Mouse (Mus musculus): ENCODE measurements around the gene Fbxo41. TPM values are rescaled to one million over a fixed set of nuclear protein-coding genes. Genes with fewer than 3 reads are reported as not detected.

The Fbxo41 gene
- polyA plus RNA-seq, 1 experiment from 2014 or later: 10.1 TPM

GRCm38 (mm10) chr6:85513531-85513910, 10.7 kb upstream of the Fbxo41 start, which contains the start of gene Egr4:
Gene Egr4, minus strand, starts transcription at chr6:85513589.
- Histone ChIP-seq H3K9me3 (ENCODE audit: control insufficient read depth, low read length) (no peaks in the 10 kb centered on the region), H3K27ac (replicated peaks; ENCODE audit: low read depth, low read length) (no peak within 1 kb of the TSS), H3K27me3 (ENCODE audit: control insufficient read depth, insufficient read depth, low read length) (peaks cover 75% of the 10 kb centered on the region), H3K4me3 (replicated peaks; ENCODE audit: low read depth, low read length) (peak within 1 kb of the TSS; percentile 41), H3K9ac (replicated peaks; ENCODE audit: low read length) (peak within 1 kb of the TSS; percentile 36; the same call in 1 of the 2 replicates), H3K4me1 (ENCODE audit: control insufficient read depth, insufficient read depth, low read length) (peaks cover 21% of the 10 kb centered on the region), H3K36me3 (ENCODE audit: control insufficient read depth, insufficient read depth, low read length) (no peaks in the 10 kb centered on the region), H3K4me2 (ENCODE audit: low read length) (peak within 1 kb of the TSS; percentile 79)
- under 1% methylated on average over 38 of the region's 38 CpGs for WGBS
- DNase-seq (peak; percentile 82), ATAC-seq (ENCODE audit: low FRiP score, low TSS enrichment) (peak; percentile 44; the same call in 1 of the 2 replicates)

- Histone ChIP-seq H3K4me3 (replicated peaks; ENCODE audit: low read depth, low read length) (peak overlapping the region; percentile 41), H3K27me3 (ENCODE audit: control insufficient read depth, insufficient read depth, low read length) (peaks cover 75% of the 10 kb centered on the region), H3K4me1 (ENCODE audit: control insufficient read depth, insufficient read depth, low read length) (peaks cover 14% of the 10 kb centered on the region), H3K4me2 (ENCODE audit: low read length) (peak overlapping the region; percentile 79), H3K27ac (replicated peaks; ENCODE audit: low read depth, low read length) (no peak overlapping the region), H3K9ac (replicated peaks; ENCODE audit: low read length) (peak overlapping the region; percentile 36; the same call in 1 of the 2 replicates), H3K36me3 (ENCODE audit: control insufficient read depth, insufficient read depth, low read length) (no peaks in the 10 kb centered on the region), H3K9me3 (ENCODE audit: control insufficient read depth, low read length) (no peaks in the 10 kb centered on the region)
- peak; percentile 55 for DNase-seq
- WGBS: under 1% methylated on average over 88 of the region's 90 CpGs
- peak; percentile 28; the same call in 1 of the 2 replicates for ATAC-seq (ENCODE audit: low FRiP score, low TSS enrichment)
These were observed 10.1 kb upstream of the Fbxo41 start for GRCm38 (mm10) chr6:85512577-85513530.

DNA sequence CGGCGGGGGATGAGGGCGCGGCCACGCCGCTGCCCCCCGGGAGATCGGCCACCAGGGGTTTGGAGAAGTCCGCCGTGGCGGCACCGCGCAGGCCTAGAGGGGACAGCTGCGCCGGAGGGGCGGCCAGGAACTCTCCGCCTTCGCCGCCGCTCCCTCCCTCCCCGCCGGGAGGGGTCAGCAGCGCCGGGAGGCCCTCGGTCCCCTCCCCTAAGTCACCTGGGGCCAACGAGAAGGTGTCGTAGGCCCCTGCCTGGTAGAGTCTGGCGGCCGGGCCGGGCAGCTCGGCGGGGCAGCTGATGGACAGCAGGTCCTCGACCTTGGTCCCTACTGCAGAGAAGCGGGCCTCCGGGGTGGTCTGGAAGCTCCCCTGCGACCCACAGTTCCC, 9.3 kb upstream of the Fbxo41 start:
- no peak overlapping the region; the same call in 1 of the 2 replicates for H3K9ac ChIP-seq (replicated peaks; ENCODE audit: low read length)
- no peaks in the 10 kb centered on the region for H3K9me3 ChIP-seq (ENCODE audit: control insufficient read depth, low read length)
- peaks cover 75% of the 10 kb centered on the region for H3K27me3 ChIP-seq (ENCODE audit: control insufficient read depth, insufficient read depth, low read length)
- H3K27ac ChIP-seq (replicated peaks; ENCODE audit: low read depth, low read length): no peak overlapping the region
- peak overlapping the region; percentile 79 for H3K4me2 ChIP-seq (ENCODE audit: low read length)
- peak overlapping the region; percentile 35 for H3K4me3 ChIP-seq (replicated peaks; ENCODE audit: low read depth, low read length)
- DNase-seq (no peak), ATAC-seq (ENCODE audit: low FRiP score, low TSS enrichment) (no peak)
- H3K36me3 ChIP-seq (ENCODE audit: control insufficient read depth, insufficient read depth, low read length): no peaks in the 10 kb centered on the region
- 0 out of 2 replicates have a peak, but pooled peaks cover 10% of the 10 kb centered on the region for H3K4me1 ChIP-seq (ENCODE audit: control insufficient read depth, insufficient read depth, low read length)
- 1% methylated on average over 35 of the region's 36 CpGs for WGBS

DNA sequence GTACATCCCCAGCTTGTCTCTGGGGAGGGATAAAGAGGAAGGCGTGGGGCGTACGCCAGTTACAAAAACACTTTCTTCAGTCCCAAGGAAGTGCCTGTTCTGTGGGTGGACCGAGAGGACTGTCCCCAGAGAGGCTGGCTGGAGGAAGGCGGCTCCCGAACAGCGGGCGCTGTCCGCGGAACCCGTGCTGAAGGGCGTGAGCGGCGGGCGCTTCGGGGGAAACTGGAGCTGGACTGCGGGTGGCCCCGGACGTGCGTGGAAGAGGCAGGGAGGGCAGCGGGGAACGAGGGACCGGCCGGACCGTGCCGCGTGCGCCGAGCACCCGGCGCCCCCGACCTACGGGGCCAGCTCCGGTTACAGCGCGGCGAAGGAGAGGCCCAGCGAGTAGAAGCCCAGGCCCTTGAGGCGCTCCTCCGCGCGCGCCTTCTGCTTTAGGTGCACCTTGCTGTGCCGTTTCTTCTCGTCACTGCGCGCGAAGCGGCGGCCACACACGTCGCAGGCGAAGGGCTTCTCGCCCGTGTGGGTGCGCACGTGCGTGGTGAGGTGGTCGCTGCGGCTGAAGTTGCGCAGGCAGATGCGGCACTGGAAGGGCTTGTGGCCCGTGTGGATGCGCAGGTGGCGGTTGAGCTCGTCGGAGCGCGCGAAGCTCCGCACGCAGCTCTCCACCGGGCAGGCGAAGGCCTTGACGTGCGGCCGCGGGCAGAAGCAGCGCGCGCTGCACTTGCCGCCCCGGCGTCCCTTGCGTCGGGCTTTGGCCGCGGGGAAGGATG, 8.7 kb upstream of the Fbxo41 start:
- ATAC-seq (ENCODE audit: low FRiP score, low TSS enrichment) (no peak; the same call in 1 of the 2 replicates), DNase-seq (peak; percentile 53)
- peak overlapping the region; percentile 35 for H3K4me3 ChIP-seq (replicated peaks; ENCODE audit: low read depth, low read length)
- WGBS: under 1% methylated on average over 88 of the region's 88 CpGs
- H3K27ac ChIP-seq (replicated peaks; ENCODE audit: low read depth, low read length): no peak overlapping the region
- 0 out of 2 replicates have a peak, but pooled peaks cover 10% of the 10 kb centered on the region for H3K4me1 ChIP-seq (ENCODE audit: control insufficient read depth, insufficient read depth, low read length)
- no peak overlapping the region; the same call in 1 of the 2 replicates for H3K9ac ChIP-seq (replicated peaks; ENCODE audit: low read length)
- peak overlapping the region; percentile 79 for H3K4me2 ChIP-seq (ENCODE audit: low read length)
- peaks cover 75% of the 10 kb centered on the region for H3K27me3 ChIP-seq (ENCODE audit: control insufficient read depth, insufficient read depth, low read length)
- no peaks in the 10 kb centered on the region for H3K36me3 ChIP-seq (ENCODE audit: control insufficient read depth, insufficient read depth, low read length)
- H3K9me3 ChIP-seq (ENCODE audit: control insufficient read depth, low read length): no peaks in the 10 kb centered on the region

GRCm38 (mm10) chr6:85510476-85510875, 7.7 kb upstream of the Fbxo41 start:
- Histone ChIP-seq H3K4me2 (ENCODE audit: low read length) (no peak overlapping the region), H3K27me3 (ENCODE audit: control insufficient read depth, insufficient read depth, low read length) (peaks cover 68% of the 10 kb centered on the region), H3K4me1 (ENCODE audit: control insufficient read depth, insufficient read depth, low read length) (0 out of 2 replicates have a peak, but pooled peaks cover 10% of the 10 kb centered on the region), H3K4me3 (replicated peaks; ENCODE audit: low read depth, low read length) (no peak overlapping the region), H3K36me3 (ENCODE audit: control insufficient read depth, insufficient read depth, low read length) (no peaks in the 10 kb centered on the region), H3K9me3 (ENCODE audit: control insufficient read depth, low read length) (no peaks in the 10 kb centered on the region), H3K27ac (replicated peaks; ENCODE audit: low read depth, low read length) (no peak overlapping the region), H3K9ac (replicated peaks; ENCODE audit: low read length) (no peak overlapping the region)
- WGBS: under 1% methylated on average over 6 of the region's 6 CpGs
- peak; percentile 89 for DNase-seq
- no peak for ATAC-seq (ENCODE audit: low FRiP score, low TSS enrichment)

- Histone ChIP-seq H3K4me1 (ENCODE audit: control insufficient read depth, insufficient read depth, low read length) (0 out of 2 replicates have a peak, but pooled peaks cover 13% of the 10 kb centered on the region), H3K4me3 (replicated peaks; ENCODE audit: low read depth, low read length) (no peak overlapping the region), H3K9ac (replicated peaks; ENCODE audit: low read length) (no peak overlapping the region), H3K9me3 (ENCODE audit: control insufficient read depth, low read length) (no peaks in the 10 kb centered on the region), H3K27me3 (ENCODE audit: control insufficient read depth, insufficient read depth, low read length) (peaks cover 49% of the 10 kb centered on the region), H3K27ac (replicated peaks; ENCODE audit: low read depth, low read length) (no peak overlapping the region), H3K4me2 (ENCODE audit: low read length) (no peak overlapping the region), H3K36me3 (ENCODE audit: control insufficient read depth, insufficient read depth, low read length) (no peaks in the 10 kb centered on the region)
- DNase-seq: no peak
- 44% methylated on average over 5 of the region's 5 CpGs for WGBS
- no peak for ATAC-seq (ENCODE audit: low FRiP score, low TSS enrichment)
These were observed 5.8 kb upstream of the Fbxo41 start for GRCm38 (mm10) chr6:85508602-85509001.

GRCm38 (mm10) chr6:85504908-85505307, 2.1 kb upstream of the Fbxo41 start:
- Histone ChIP-seq H3K9ac (replicated peaks; ENCODE audit: low read length) (no peak overlapping the region), H3K36me3 (ENCODE audit: control insufficient read depth, insufficient read depth, low read length) (no peaks in the 10 kb centered on the region), H3K4me2 (ENCODE audit: low read length) (no peak overlapping the region), H3K27ac (replicated peaks; ENCODE audit: low read depth, low read length) (no peak overlapping the region), H3K9me3 (ENCODE audit: control insufficient read depth, low read length) (no peaks in the 10 kb centered on the region), H3K4me3 (replicated peaks; ENCODE audit: low read depth, low read length) (no peak overlapping the region), H3K4me1 (ENCODE audit: control insufficient read depth, insufficient read depth, low read length) (peaks cover 14% of the 10 kb centered on the region), H3K27me3 (ENCODE audit: control insufficient read depth, insufficient read depth, low read length) (peaks cover 12% of the 10 kb centered on the region)
- 30% methylated on average over 2 of the region's 2 CpGs for WGBS
- DNase-seq (no peak), ATAC-seq (ENCODE audit: low FRiP score, low TSS enrichment) (no peak)

DNA sequence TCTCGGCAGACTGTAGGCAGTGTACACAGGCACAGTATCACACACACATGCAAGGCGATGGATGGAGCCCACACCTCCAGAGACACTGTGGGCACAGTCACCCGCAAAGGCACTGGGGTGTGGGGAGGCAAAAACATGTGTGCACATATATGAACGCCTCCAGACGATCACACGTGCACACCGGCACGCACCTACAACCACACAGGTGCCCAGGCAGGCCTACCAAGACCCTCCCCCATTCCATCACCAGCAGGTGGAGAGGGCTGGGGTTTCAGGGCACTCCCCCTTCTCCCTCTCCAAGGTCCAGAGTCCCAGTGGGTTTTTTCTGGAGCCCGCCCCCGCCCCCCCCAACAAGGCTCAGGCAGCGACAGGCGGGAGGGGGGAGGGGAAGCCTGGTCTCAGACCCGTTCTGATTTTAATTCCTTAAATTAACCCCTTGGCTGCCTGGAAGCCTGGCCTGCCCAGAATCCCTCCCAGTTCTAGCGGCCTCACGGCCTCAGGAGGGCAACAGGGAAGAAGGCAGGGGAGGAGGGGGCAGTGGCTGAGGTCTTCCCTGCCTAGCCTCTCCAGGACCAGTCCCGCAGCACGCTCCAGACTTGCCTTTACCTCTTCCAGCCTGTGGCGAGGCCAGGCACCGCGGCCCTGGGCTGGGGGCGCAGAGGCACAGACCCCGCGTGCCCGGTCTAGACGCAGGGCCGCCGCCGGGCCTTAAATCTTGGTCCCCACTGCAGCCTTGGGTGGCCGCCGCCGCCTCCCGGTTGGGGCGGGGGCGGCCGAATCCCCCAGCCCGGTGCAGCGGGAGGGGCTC, 487 bp downstream of the Fbxo41 start:
- no peaks in the 10 kb centered on the region for H3K36me3 ChIP-seq (ENCODE audit: control insufficient read depth, insufficient read depth, low read length)
- H3K9ac ChIP-seq (replicated peaks; ENCODE audit: low read length): peak overlapping the region; percentile 90
- DNase-seq: peak; percentile 70
- H3K4me1 ChIP-seq (ENCODE audit: control insufficient read depth, insufficient read depth, low read length): peaks cover 14% of the 10 kb centered on the region
- ATAC-seq (ENCODE audit: low FRiP score, low TSS enrichment): peak; percentile 82
- H3K4me2 ChIP-seq (ENCODE audit: low read length): peak overlapping the region; percentile 81
- peak overlapping the region; percentile 86 for H3K27ac ChIP-seq (replicated peaks; ENCODE audit: low read depth, low read length)
- no peaks in the 10 kb centered on the region for H3K9me3 ChIP-seq (ENCODE audit: control insufficient read depth, low read length)
- no peaks in the 10 kb centered on the region for H3K27me3 ChIP-seq (ENCODE audit: control insufficient read depth, insufficient read depth, low read length)
- H3K4me3 ChIP-seq (replicated peaks; ENCODE audit: low read depth, low read length): peak overlapping the region; percentile 74
- WGBS: under 1% methylated on average over 37 of the region's 37 CpGs
